Comparison of ENCODE assay signal across 13 mouse cellular contexts in genomic region chr6:15120916-15121315, GRCm38 (mm10).
A peak's percentile ranks its signal among the peaks of the same experiment; 100 is the strongest.
DNase-seq lines count a peak whose midpoint lies in the region; ATAC-seq and TF ChIP-seq lines count a peak whose summit lies in the region.
"Had no signal": no experiment of that assay in that cellular context is flagged by ENCODE, and none has a peak within 500 bp of the region (broad histone marks: within the 10 kb centered on the region; RNA-seq: fewer than 3 reads in every experiment).

No protein-coding gene starts in this region.

- WGBS in heart, postnatal 0 days = 67% methylated on average over 5 of the region's 5 CpGs
- 58% methylated on average over 5 of the region's 5 CpGs for WGBS in hindbrain, embryonic 14.5 days
- 58% methylated on average over 5 of the region's 5 CpGs for WGBS in neural tube, embryonic 14.5 days

- H3K4me3 ChIP-seq in heart, postnatal 0 days (ENCODE audit: low read depth, low read length) = no peak overlapping the region
- no peak overlapping the region for H3K4me3 ChIP-seq in hindbrain, embryonic 14.5 days (replicated peaks; ENCODE audit: low read length)
- no peak overlapping the region for H3K4me3 ChIP-seq in neural tube, embryonic 14.5 days (ENCODE audit: low read depth, low read length)
- H3K4me3 ChIP-seq: erythroblast, embryonic 14.5 days; kidney, embryonic 15.5 days; lung, embryonic 15.5 days had no signal

- no peak overlapping the region for H3K9ac ChIP-seq in heart, postnatal 0 days (replicated peaks; ENCODE audit: low read depth, low read length)
- H3K9ac ChIP-seq in hindbrain, embryonic 14.5 days = no peak overlapping the region
- H3K9ac ChIP-seq in neural tube, embryonic 14.5 days (replicated peaks; ENCODE audit: low read depth, low read length) = no peak overlapping the region
- H3K9ac ChIP-seq: kidney, embryonic 15.5 days; lung, embryonic 15.5 days had no signal

- no peak for DNase-seq in heart, postnatal 0 days (ENCODE audit: low spot score)
- DNase-seq in heart, adult 8-10 months (ENCODE audit: low spot score) = no peak
- DNase-seq in embryo, embryonic 11 days = peak; percentile 22
- DNase-seq in hindbrain, embryonic 14.5 days (ENCODE audit: low spot score) = peak; percentile 69
- DNase-seq in layer of hippocampus, postnatal 36 days = no peak
- DNase-seq: cerebellum, postnatal 36 days; gastrocnemius, postnatal 14 days; thymus, adult 2 months had no signal

- peak; percentile 23 for TF ChIP-seq CTCF in heart, postnatal 0 days (IDR thresholded peaks at IDR 0.05; ENCODE audit: low read depth)

- no peak for TF ChIP-seq EP300 in heart, postnatal 0 days (IDR thresholded peaks at IDR 0.05; ENCODE audit: low read depth)

- H3K36me3 ChIP-seq in heart, postnatal 0 days (replicated peaks; ENCODE audit: control insufficient read depth, insufficient read depth, low read length) = no peaks in the 10 kb centered on the region
- H3K36me3 ChIP-seq in hindbrain, embryonic 14.5 days (replicated peaks; ENCODE audit: control insufficient read depth, insufficient read depth) = no peaks in the 10 kb centered on the region
- H3K36me3 ChIP-seq in neural tube, embryonic 14.5 days (ENCODE audit: control insufficient read depth, insufficient read depth, low read length) = no peaks in the 10 kb centered on the region
- H3K36me3 ChIP-seq: kidney, embryonic 15.5 days; lung, embryonic 15.5 days had no signal

- ATAC-seq in heart, postnatal 0 days (ENCODE audit: insufficient read depth, low read depth) = no peak
- ATAC-seq in hindbrain, embryonic 14.5 days (ENCODE audit: low FRiP score) = peak; percentile 73; the same call in 1 of the 2 replicates
- ATAC-seq in neural tube, embryonic 14.5 days (ENCODE audit: low read depth) = peak; percentile 84; the same call in 1 of the 2 replicates
- ATAC-seq in CD4-positive, CD25-positive, alpha-beta regulatory T cell, adult 4 months = no peak

- H3K4me1 ChIP-seq in heart, postnatal 0 days (ENCODE audit: control insufficient read depth, insufficient read depth) = no peaks in the 10 kb centered on the region
- H3K4me1 ChIP-seq in hindbrain, embryonic 14.5 days (replicated peaks; ENCODE audit: control insufficient read depth, insufficient read depth, low read length) = no peaks in the 10 kb centered on the region
- H3K4me1 ChIP-seq in neural tube, embryonic 14.5 days (ENCODE audit: control insufficient read depth, insufficient read depth, low read length) = no peaks in the 10 kb centered on the region
- H3K4me1 ChIP-seq: kidney, embryonic 15.5 days; lung, embryonic 15.5 days had no signal

- H3K4me2 ChIP-seq in heart, postnatal 0 days (ENCODE audit: low read depth, low read length) = no peak overlapping the region
- H3K4me2 ChIP-seq in hindbrain, embryonic 14.5 days (replicated peaks) = no peak overlapping the region
- no peak overlapping the region for H3K4me2 ChIP-seq in neural tube, embryonic 14.5 days (ENCODE audit: low read depth, low read length)
- H3K4me2 ChIP-seq: kidney, embryonic 15.5 days; lung, embryonic 15.5 days had no signal

- no peak overlapping the region for H3K27ac ChIP-seq in heart, postnatal 0 days (ENCODE audit: low read depth)
- no peak overlapping the region for H3K27ac ChIP-seq in hindbrain, embryonic 14.5 days
- H3K27ac ChIP-seq in neural tube, embryonic 14.5 days (ENCODE audit: low read depth, low read length) = no peak overlapping the region
- H3K27ac ChIP-seq: kidney, embryonic 15.5 days; lung, embryonic 15.5 days had no signal

- H3K27me3 ChIP-seq in heart, postnatal 0 days (ENCODE audit: control insufficient read depth, insufficient read depth, low read length) = no peaks in the 10 kb centered on the region
- H3K27me3 ChIP-seq in hindbrain, embryonic 14.5 days (ENCODE audit: control insufficient read depth, insufficient read depth, low read length) = no peaks in the 10 kb centered on the region
- H3K27me3 ChIP-seq in neural tube, embryonic 14.5 days (ENCODE audit: control insufficient read depth, insufficient read depth, low read length) = no peaks in the 10 kb centered on the region
- H3K27me3 ChIP-seq: kidney, embryonic 15.5 days; lung, embryonic 15.5 days had no signal

- no peaks in the 10 kb centered on the region for H3K9me3 ChIP-seq in heart, postnatal 0 days (replicated peaks; ENCODE audit: control insufficient read depth, low read length)
- H3K9me3 ChIP-seq in hindbrain, embryonic 14.5 days (ENCODE audit: control insufficient read depth, low read length) = no peaks in the 10 kb centered on the region
- H3K9me3 ChIP-seq in neural tube, embryonic 14.5 days (ENCODE audit: control insufficient read depth, low read length) = no peaks in the 10 kb centered on the region
- H3K9me3 ChIP-seq: kidney, embryonic 15.5 days; lung, embryonic 15.5 days had no signal

Comparison
In these comparisons a context has a peak if more than half of its experiments do, and no peak if none do; other contexts are left out.
1. ATAC-seq: peak in hindbrain, embryonic 14.5 days (single experiment) and neural tube, embryonic 14.5 days (single experiment); none in heart, postnatal 0 days (single experiment) and CD4-positive, CD25-positive, alpha-beta regulatory T cell, adult 4 months (single experiment).
2. DNase-seq: peak in embryo, embryonic 11 days (single experiment) and hindbrain, embryonic 14.5 days (single experiment); none in heart, postnatal 0 days (single experiment), heart, adult 8-10 months (single experiment) and layer of hippocampus, postnatal 36 days (0 of 2).